Mouse (Mus musculus): ENCODE data around the gene Fkbp14. TPM values are rescaled to one million over a fixed set of nuclear protein-coding genes. Genes with fewer than 3 reads are reported as not detected.

Gene Fkbp14
- total and polyA plus RNA-seq, 2 experiments from 2014 or later: 6.4 to 8.2 TPM

- no peaks in the 10 kb centered on the region for H3K9me3 ChIP-seq (ENCODE audit: low read length)
- H3K4me2 ChIP-seq (ENCODE audit: low read depth, low read length, poor library complexity, severe bottlenecking): no peak overlapping the region
- TF ChIP-seq CTCF (IDR thresholded peaks at IDR 0.05): no peak
- H3K27ac ChIP-seq (ENCODE audit: low read depth, low read length): no peak overlapping the region
- peaks cover 19% of the 10 kb centered on the region for H3K4me1 ChIP-seq (ENCODE audit: insufficient read depth, low read length)
- DNase-seq (ENCODE audit: low spot score): no peak
- H3K9ac ChIP-seq (replicated peaks; ENCODE audit: low read length, poor library complexity, severe bottlenecking): no peak overlapping the region
- no peak for ATAC-seq (ENCODE audit: low FRiP score)
- no peaks in the 10 kb centered on the region; the same call in 1 of the 2 replicates for H3K36me3 ChIP-seq (ENCODE audit: insufficient read depth, low read length)
- H3K4me3 ChIP-seq (ENCODE audit: low read depth, low read length): no peak overlapping the region
- no peaks in the 10 kb centered on the region for H3K27me3 ChIP-seq (ENCODE audit: insufficient read depth, low read length)
- 62% methylated on average over 7 of the region's 7 CpGs for WGBS
Observed at GRCm38 (mm10) chr6:54550801-54551323, 46.2 kb downstream of the Fkbp14 start.

- no peak for ATAC-seq (ENCODE audit: low FRiP score)
- Histone ChIP-seq H3K4me3 (ENCODE audit: low read depth, low read length) (no peak overlapping the region), H3K4me1 (ENCODE audit: insufficient read depth, low read length) (peaks cover 15% of the 10 kb centered on the region), H3K36me3 (ENCODE audit: insufficient read depth, low read length) (peaks cover 7% of the 10 kb centered on the region; the same call in 1 of the 2 replicates), H3K27me3 (ENCODE audit: insufficient read depth, low read length) (no peaks in the 10 kb centered on the region), H3K9me3 (ENCODE audit: low read length) (no peaks in the 10 kb centered on the region), H3K4me2 (ENCODE audit: low read depth, low read length, poor library complexity, severe bottlenecking) (no peak overlapping the region), H3K9ac (replicated peaks; ENCODE audit: low read length, poor library complexity, severe bottlenecking) (no peak overlapping the region), H3K27ac (ENCODE audit: low read depth, low read length) (no peak overlapping the region)
- no peak for TF ChIP-seq CTCF (IDR thresholded peaks at IDR 0.05)
- WGBS: 63% methylated on average over 4 of the region's 4 CpGs
- no peak for DNase-seq (ENCODE audit: low spot score)
Observed at GRCm38 (mm10) chr6:54549311-54549710, 47.8 kb downstream of the Fkbp14 start.

DNA sequence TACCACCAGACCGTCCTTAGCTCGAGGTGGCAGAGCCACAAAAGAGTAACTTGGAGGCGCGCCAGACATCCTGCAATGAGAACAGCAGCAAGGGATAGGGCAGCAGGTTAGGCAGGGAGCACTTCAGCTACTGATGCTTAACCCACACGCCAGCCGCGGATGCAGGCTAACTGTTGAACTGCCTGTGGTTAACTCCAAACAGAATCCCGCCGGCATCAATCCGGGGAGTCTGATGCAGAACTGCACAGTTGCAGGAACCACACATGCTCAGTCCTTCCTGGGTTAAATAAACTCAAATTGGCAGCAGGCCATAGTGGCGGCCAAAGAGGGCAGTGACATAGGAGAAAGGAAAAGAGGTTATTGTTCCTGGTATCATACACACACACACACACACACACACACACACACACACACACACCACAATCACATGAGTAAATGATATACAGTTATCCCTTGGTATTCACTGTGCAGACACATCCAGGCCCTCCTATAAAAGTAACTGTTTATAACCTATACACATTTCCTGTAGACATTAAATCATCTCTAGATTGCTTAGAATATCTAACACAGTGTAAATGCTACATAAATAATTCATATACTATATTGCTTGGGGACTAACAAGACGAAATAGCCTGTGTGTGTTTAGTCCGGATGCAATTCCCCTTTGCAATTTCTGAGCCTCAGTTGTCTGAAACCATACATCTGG, 48.6 kb downstream of the Fkbp14 start:
- Histone ChIP-seq H3K4me2 (ENCODE audit: low read depth, low read length, poor library complexity, severe bottlenecking) (no peak overlapping the region), H3K9ac (replicated peaks; ENCODE audit: low read length, poor library complexity, severe bottlenecking) (no peak overlapping the region), H3K27me3 (ENCODE audit: insufficient read depth, low read length) (no peaks in the 10 kb centered on the region), H3K36me3 (ENCODE audit: insufficient read depth, low read length) (peaks cover 12% of the 10 kb centered on the region; the same call in 1 of the 2 replicates), H3K9me3 (ENCODE audit: low read length) (no peaks in the 10 kb centered on the region), H3K27ac (ENCODE audit: low read depth, low read length) (no peak overlapping the region), H3K4me3 (ENCODE audit: low read depth, low read length) (no peak overlapping the region), H3K4me1 (ENCODE audit: insufficient read depth, low read length) (peaks cover 6% of the 10 kb centered on the region; the same call in 1 of the 2 replicates)
- ATAC-seq (ENCODE audit: low FRiP score): no peak
- no peak for TF ChIP-seq CTCF (IDR thresholded peaks at IDR 0.05)
- DNase-seq (ENCODE audit: low spot score): no peak
- WGBS: 56% methylated on average over 13 of the region's 13 CpGs

- 82% methylated on average over 2 of the region's 2 CpGs for WGBS
- Histone ChIP-seq H3K27me3 (ENCODE audit: insufficient read depth, low read length) (no peaks in the 10 kb centered on the region), H3K4me3 (ENCODE audit: low read depth, low read length) (no peak overlapping the region), H3K9ac (replicated peaks; ENCODE audit: low read length, poor library complexity, severe bottlenecking) (no peak overlapping the region), H3K36me3 (ENCODE audit: insufficient read depth, low read length) (peaks cover 15% of the 10 kb centered on the region; the same call in 1 of the 2 replicates), H3K27ac (ENCODE audit: low read depth, low read length) (no peak overlapping the region), H3K4me2 (ENCODE audit: low read depth, low read length, poor library complexity, severe bottlenecking) (no peak overlapping the region), H3K9me3 (ENCODE audit: low read length) (no peaks in the 10 kb centered on the region), H3K4me1 (ENCODE audit: insufficient read depth, low read length) (peaks cover 6% of the 10 kb centered on the region; the same call in 1 of the 2 replicates)
- no peak for DNase-seq (ENCODE audit: low spot score)
- TF ChIP-seq CTCF (IDR thresholded peaks at IDR 0.05): no peak
- ATAC-seq (ENCODE audit: low FRiP score): no peak
Observed at GRCm38 (mm10) chr6:54543646-54544045, 53.5 kb downstream of the Fkbp14 start.

GRCm38 (mm10) chr6:54542836-54543235, 54.3 kb downstream of the Fkbp14 start:
- Histone ChIP-seq H3K4me3 (ENCODE audit: low read depth, low read length) (no peak overlapping the region), H3K36me3 (ENCODE audit: insufficient read depth, low read length) (peaks cover 15% of the 10 kb centered on the region; the same call in 1 of the 2 replicates), H3K27ac (ENCODE audit: low read depth, low read length) (no peak overlapping the region), H3K9ac (replicated peaks; ENCODE audit: low read length, poor library complexity, severe bottlenecking) (no peak overlapping the region), H3K9me3 (ENCODE audit: low read length) (no peaks in the 10 kb centered on the region), H3K27me3 (ENCODE audit: insufficient read depth, low read length) (no peaks in the 10 kb centered on the region), H3K4me1 (ENCODE audit: insufficient read depth, low read length) (peaks cover 6% of the 10 kb centered on the region; the same call in 1 of the 2 replicates), H3K4me2 (ENCODE audit: low read depth, low read length, poor library complexity, severe bottlenecking) (no peak overlapping the region)
- DNase-seq (ENCODE audit: low spot score) (no peak), ATAC-seq (ENCODE audit: low FRiP score) (no peak)
- no peak for TF ChIP-seq CTCF (IDR thresholded peaks at IDR 0.05)
- WGBS: 76% methylated on average over 7 of the region's 7 CpGs

- H3K9me3 ChIP-seq (ENCODE audit: low read length): no peaks in the 10 kb centered on the region
- DNase-seq (ENCODE audit: low spot score) (peak; percentile 49), ATAC-seq (ENCODE audit: low FRiP score) (0 out of 2 replicates have a peak, but pooled peaks have one; percentile 8)
- no peaks in the 10 kb centered on the region for H3K27me3 ChIP-seq (ENCODE audit: insufficient read depth, low read length)
- no peak overlapping the region for H3K9ac ChIP-seq (replicated peaks; ENCODE audit: low read length, poor library complexity, severe bottlenecking)
- H3K36me3 ChIP-seq (ENCODE audit: insufficient read depth, low read length): peaks cover 15% of the 10 kb centered on the region; the same call in 1 of the 2 replicates
- no peak overlapping the region for H3K4me2 ChIP-seq (ENCODE audit: low read depth, low read length, poor library complexity, severe bottlenecking)
- H3K4me3 ChIP-seq (ENCODE audit: low read depth, low read length): no peak overlapping the region
- no peak for TF ChIP-seq CTCF (IDR thresholded peaks at IDR 0.05)
- H3K4me1 ChIP-seq (ENCODE audit: insufficient read depth, low read length): peaks cover 6% of the 10 kb centered on the region; the same call in 1 of the 2 replicates
- 40% methylated on average over 9 of the region's 9 CpGs for WGBS
- peak overlapping the region; percentile 18; the same call in 1 of the 2 replicates for H3K27ac ChIP-seq (ENCODE audit: low read depth, low read length)
Observed at GRCm38 (mm10) chr6:54540252-54540887, 56.7 kb downstream of the Fkbp14 start.

Measured in midbrain, postnatal 0 days (tissue).